Mouse (Mus musculus) heart, embryonic 16.5 days (tissue): ENCODE measurements around the gene Slc2a2. TPM values are rescaled to one million over a fixed set of nuclear protein-coding genes. Genes with fewer than 3 reads are reported as not detected.
"Not testable (repeated sequence)": the region's sequence is repeated elsewhere in the genome, so short reads cannot be mapped to it uniquely, and the experiment has no call there.

Experiments
- ATAC-seq: fragments of 200-750 bp; cut with Nextera tagmentation; replicated peaks from 2 replicates; pipeline ENCODE4 v1.8.0; 2017; ENCODE audit warnings: moderate number of reproducible peaks; ENCODE audit not compliant: insufficient read depth, low FRiP score; ENCODE audit errors: extremely low read depth
- H3K27ac ChIP-seq: fragments of 300-500 bp; sonication (generic); 2 replicates; pipeline ENCODE4 v1.5.1; 2014; ENCODE audit warnings: mild to moderate bottlenecking, low read length, control low read depth, moderate library complexity
- H3K27me3 ChIP-seq: fragments of 300-500 bp; sonication (generic); 2 replicates; pipeline ENCODE4 v1.6.1; 2014; ENCODE audit warnings: low read length, mixed read lengths; ENCODE audit not compliant: control insufficient read depth, insufficient read depth
- H3K36me3 ChIP-seq: fragments of 300-500 bp; sonication (generic); 2 replicates; pipeline ENCODE4 v1.6.1; 2014; ENCODE audit not compliant: control insufficient read depth, insufficient read depth
- H3K4me1 ChIP-seq: fragments of 300-500 bp; sonication (generic); 2 replicates; pipeline ENCODE4 v1.6.1; 2014; ENCODE audit warnings: low read length, mixed read lengths; ENCODE audit not compliant: control insufficient read depth, insufficient read depth
- H3K4me2 ChIP-seq: fragments of 300-500 bp; sonication (generic); 2 replicates; pipeline ENCODE4 v1.6.1; 2014; ENCODE audit warnings: low read depth, mild to moderate bottlenecking, control low read depth, low read length
- H3K4me3 ChIP-seq: fragments of 300-500 bp; sonication (generic); 2 replicates; pipeline ENCODE4 v1.5.1; 2014; ENCODE audit warnings: mild to moderate bottlenecking, control low read depth, low read length
- H3K9ac ChIP-seq: fragments of 300-500 bp; sonication (generic); 2 replicates; pipeline ENCODE4 v1.6.1; 2014; ENCODE audit warnings: low read length, control low read depth
- H3K9me3 ChIP-seq: fragments of 300-500 bp; sonication (generic); replicated peaks from 2 replicates; pipeline ENCODE4 v1.6.1; 2016; ENCODE audit warnings: low read length; ENCODE audit not compliant: control insufficient read depth
- WGBS: fragments of 180-500 bp; shearing (Covaris S2); extraction: QIAGEN DNeasy Blood & Tissue Kit; methylation state at CpG from one replicate; pipeline ENCODE4 v1.1.7; 2014; 5-methylcytosine and 5-hydroxymethylcytosine counted together
- polyA plus RNA-seq: library from polyadenylated mRNA; unstranded; fragments of >200 nt; fragmentation: Nextera tagmentation; extraction: Ambion mirVana; gene quantifications from 2 replicates; pipeline ENCODE4 v1.2.1, GENCODE M21; 2015

Gene Slc2a2
- polyA plus RNA-seq, 1 experiment from 2014 or later, result 0.12 TPM

- Histone ChIP-seq H3K4me2 (no peak overlapping the region), H3K4me1 (no peaks in the 10 kb centered on the region), H3K9me3 (no peaks in the 10 kb centered on the region), H3K4me3 (no peak overlapping the region), H3K36me3 (no peaks in the 10 kb centered on the region), H3K27ac (no peak overlapping the region), H3K27me3 (peaks cover 5% of the 10 kb centered on the region; the same call in 1 of the 2 replicates), H3K9ac (no peak overlapping the region)
- ATAC-seq, result no peak
- 32% methylated on average over 8 of the region's 8 CpGs for WGBS
Measured at GRCm38 (mm10) chr3:28743251-28743650, 45.5 kb downstream of the Slc2a2 start.

- no peak overlapping the region for H3K4me3 ChIP-seq
- H3K27ac ChIP-seq, result no peak overlapping the region
- H3K36me3 ChIP-seq, result no peaks in the 10 kb centered on the region
- H3K4me1 ChIP-seq, result no peaks in the 10 kb centered on the region
- ATAC-seq, result peak; percentile 80
- no peaks in the 10 kb centered on the region for H3K9me3 ChIP-seq
- H3K4me2 ChIP-seq, result no peak overlapping the region
- H3K9ac ChIP-seq, result no peak overlapping the region
- peaks cover 5% of the 10 kb centered on the region; the same call in 1 of the 2 replicates for H3K27me3 ChIP-seq
- 32% methylated on average over 7 of the region's 7 CpGs for WGBS
Measured at GRCm38 (mm10) chr3:28745835-28746483, 48.3 kb downstream of the Slc2a2 start.

GRCm38 (mm10) chr3:28748151-28748550, 50.4 kb downstream of the Slc2a2 start:
- no peaks in the 10 kb centered on the region for H3K4me1 ChIP-seq
- no peak for ATAC-seq
- H3K4me2 ChIP-seq, result no peak overlapping the region
- H3K36me3 ChIP-seq, result no peaks in the 10 kb centered on the region
- peaks cover 5% of the 10 kb centered on the region; the same call in 1 of the 2 replicates for H3K27me3 ChIP-seq
- no peak overlapping the region for H3K4me3 ChIP-seq
- H3K9ac ChIP-seq, result no peak overlapping the region
- no peak overlapping the region for H3K27ac ChIP-seq
- no peaks in the 10 kb centered on the region for H3K9me3 ChIP-seq
- 88% methylated on average over 3 of the region's 3 CpGs for WGBS

- no peaks in the 10 kb centered on the region for H3K4me1 ChIP-seq
- H3K27me3 ChIP-seq, result peaks cover 5% of the 10 kb centered on the region; the same call in 1 of the 2 replicates
- H3K4me3 ChIP-seq, result no peak overlapping the region
- H3K4me2 ChIP-seq, result no peak overlapping the region
- H3K36me3 ChIP-seq, result no peaks in the 10 kb centered on the region
- H3K9me3 ChIP-seq, result no peaks in the 10 kb centered on the region
- no peak overlapping the region for H3K9ac ChIP-seq
- ATAC-seq, result no peak
- no peak overlapping the region for H3K27ac ChIP-seq
Measured at GRCm38 (mm10) chr3:28748956-28749355, 51.3 kb downstream of the Slc2a2 start.

GRCm38 (mm10) chr3:28755477-28755876, 57.8 kb downstream of the Slc2a2 start:
- Histone ChIP-seq H3K4me2 (no peak overlapping the region), H3K27me3 (no peaks in the 10 kb centered on the region), H3K4me3 (no peak overlapping the region), H3K36me3 (no peaks in the 10 kb centered on the region), H3K4me1 (no peaks in the 10 kb centered on the region), H3K27ac (no peak overlapping the region), H3K9me3 (no peaks in the 10 kb centered on the region), H3K9ac (no peak overlapping the region)
- ATAC-seq, result no peak
- WGBS, result 41% methylated on average over 7 of the region's 7 CpGs

- no peaks in the 10 kb centered on the region for H3K9me3 ChIP-seq
- 84% methylated on average over 8 of the region's 8 CpGs for WGBS
- no peaks in the 10 kb centered on the region for H3K27me3 ChIP-seq
- no peaks in the 10 kb centered on the region for H3K4me1 ChIP-seq
- H3K27ac ChIP-seq, result no peak overlapping the region
- H3K4me3 ChIP-seq, result no peak overlapping the region
- ATAC-seq, result no peak
- H3K4me2 ChIP-seq, result no peak overlapping the region
- H3K9ac ChIP-seq, result no peak overlapping the region
- no peaks in the 10 kb centered on the region for H3K36me3 ChIP-seq
Measured at GRCm38 (mm10) chr3:28761225-28761789, 63.6 kb downstream of the Slc2a2 start.

GRCm38 (mm10) chr3:28766935-28767334, 69.2 kb downstream of the Slc2a2 start:
- Histone ChIP-seq H3K4me2 (no peak overlapping the region), H3K4me3 (no peak overlapping the region), H3K36me3 (no peaks in the 10 kb centered on the region), H3K27me3 (no peaks in the 10 kb centered on the region), H3K9me3 (no peaks in the 10 kb centered on the region), H3K27ac (no peak overlapping the region), H3K4me1 (no peaks in the 10 kb centered on the region), H3K9ac (no peak overlapping the region)
- WGBS, result 73% methylated on average over 4 of the region's 4 CpGs
- ATAC-seq, result no peak

- Histone ChIP-seq H3K9me3 (no peaks in the 10 kb centered on the region), H3K9ac (no peak overlapping the region), H3K4me3 (no peak overlapping the region), H3K27me3 (no peaks in the 10 kb centered on the region), H3K4me1 (no peaks in the 10 kb centered on the region), H3K36me3 (no peaks in the 10 kb centered on the region), H3K4me2 (no peak overlapping the region), H3K27ac (no peak overlapping the region)
- 80% methylated on average over 3 of the region's 3 CpGs for WGBS
- no peak for ATAC-seq
Measured at GRCm38 (mm10) chr3:28768222-28768621, 70.5 kb downstream of the Slc2a2 start.

- not testable (repeated sequence) for H3K9me3 ChIP-seq, H3K9ac ChIP-seq, H3K4me2 ChIP-seq, H3K36me3 ChIP-seq, ATAC-seq, H3K4me3 ChIP-seq, H3K27ac ChIP-seq, H3K4me1 ChIP-seq, H3K27me3 ChIP-seq
- WGBS, result 54% methylated on average over 4 of the region's 4 CpGs
Measured at GRCm38 (mm10) chr3:28772919-28773318, 75.2 kb downstream of the Slc2a2 start.
